Mouse (Mus musculus) forebrain, embryonic 15.5 days (tissue): ENCODE results near the gene Tiam1. TPM values are rescaled to one million over a fixed set of nuclear protein-coding genes. Genes with fewer than 3 reads are reported as not detected.
A peak's percentile ranks its signal among the peaks of the same experiment; 100 is the strongest.

Experiments
- ATAC-seq: fragments of 200-750 bp; cut with Nextera tagmentation; replicated peaks from 2 replicates; pipeline ENCODE4 v1.8.0; 2017; ENCODE audit warnings: mild to moderate bottlenecking, moderate TSS enrichment, moderate library complexity
- H3K27ac ChIP-seq: fragments of 300-500 bp; sonication (generic); replicated peaks from 2 replicates; pipeline ENCODE4 v1.5.1; 2015; ENCODE audit warnings: mild to moderate bottlenecking, inconsistent platforms
- H3K27me3 ChIP-seq: fragments of 300-500 bp; sonication (generic); 2 replicates; pipeline ENCODE4 v1.6.1; 2015; ENCODE audit warnings: inconsistent platforms
- H3K36me3 ChIP-seq: fragments of 300-500 bp; sonication (generic); 2 replicates; pipeline ENCODE4 v1.6.1; 2015; ENCODE audit warnings: mild to moderate bottlenecking, inconsistent platforms
- H3K4me1 ChIP-seq: fragments of 300-500 bp; sonication (generic); 2 replicates; pipeline ENCODE4 v1.6.1; 2015; ENCODE audit warnings: inconsistent platforms
- H3K4me2 ChIP-seq: fragments of 300-500 bp; sonication (generic); replicated peaks from 2 replicates; pipeline ENCODE4 v1.6.1; 2015; ENCODE audit warnings: mild to moderate bottlenecking, inconsistent platforms
- H3K4me3 ChIP-seq: fragments of 300-500 bp; sonication (generic); 2 replicates; pipeline ENCODE4 v1.5.1; 2015; ENCODE audit warnings: mild to moderate bottlenecking, inconsistent platforms
- H3K9ac ChIP-seq: fragments of 300-500 bp; sonication (generic); replicated peaks from 2 replicates; pipeline ENCODE4 v1.6.1; 2015; ENCODE audit warnings: mild to moderate bottlenecking, inconsistent platforms
- H3K9me3 ChIP-seq: fragments of 300-500 bp; sonication (generic); 2 replicates; pipeline ENCODE4 v1.6.1; 2016; ENCODE audit warnings: inconsistent platforms
- WGBS: fragments of 180-500 bp; shearing (Covaris S2); methylation state at CpG from one replicate; pipeline ENCODE4 v1.1.7; 2015; ENCODE audit warnings: mixed read lengths; 5-methylcytosine and 5-hydroxymethylcytosine counted together
- polyA plus RNA-seq: library from polyadenylated mRNA; unstranded; fragments of >200 nt; fragmentation: Nextera tagmentation; extraction: Ambion mirVana; gene quantifications from 2 replicates; pipeline ENCODE4 v1.2.1, GENCODE M21; 2015

The Tiam1 gene
- polyA plus RNA-seq, 1 experiment from 2014 or later, result 35.1 TPM

DNA sequence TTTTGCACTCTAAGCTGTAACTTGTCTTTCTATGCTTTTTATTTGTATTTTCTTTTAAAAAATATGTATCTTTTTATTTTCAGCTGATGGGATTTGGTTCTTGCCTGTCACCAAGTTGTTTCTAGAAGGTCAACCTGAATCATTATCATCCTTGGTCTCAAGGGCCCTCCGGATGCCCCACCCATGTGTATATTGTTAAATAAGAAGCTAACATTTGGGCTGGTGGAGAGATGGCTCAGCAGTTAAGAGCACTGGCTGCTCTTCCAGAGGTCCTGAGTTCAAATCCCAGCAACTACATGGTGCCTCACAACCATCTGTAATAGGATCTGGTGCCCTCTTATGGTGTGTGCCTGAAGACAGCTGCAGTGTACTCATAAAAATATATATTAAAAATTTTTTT is 27.1 kb upstream of the Tiam1 start:
- Histone ChIP-seq H3K36me3 (no peaks in the 10 kb centered on the region), H3K9me3 (no peaks in the 10 kb centered on the region), H3K9ac (no peak overlapping the region), H3K4me3 (no peak overlapping the region), H3K4me1 (0 out of 2 replicates have a peak, but pooled peaks cover 5% of the 10 kb centered on the region), H3K27me3 (no peaks in the 10 kb centered on the region), H3K27ac (no peak overlapping the region), H3K4me2 (no peak overlapping the region)
- WGBS, result 91% methylated on average over 1 of the region's 1 CpGs
- ATAC-seq, result no peak

GRCm38 (mm10) chr16:90169863-90170630 is 26.5 kb upstream of the Tiam1 start:
- WGBS, result 59% methylated on average over 13 of the region's 13 CpGs
- no peaks in the 10 kb centered on the region for H3K9me3 ChIP-seq
- H3K36me3 ChIP-seq, result no peaks in the 10 kb centered on the region
- H3K4me1 ChIP-seq, result 0 out of 2 replicates have a peak, but pooled peaks cover 5% of the 10 kb centered on the region
- no peaks in the 10 kb centered on the region for H3K27me3 ChIP-seq
- H3K27ac ChIP-seq, result no peak overlapping the region
- H3K4me3 ChIP-seq, result no peak overlapping the region
- no peak for ATAC-seq
- H3K4me2 ChIP-seq, result no peak overlapping the region
- H3K9ac ChIP-seq, result no peak overlapping the region

DNA sequence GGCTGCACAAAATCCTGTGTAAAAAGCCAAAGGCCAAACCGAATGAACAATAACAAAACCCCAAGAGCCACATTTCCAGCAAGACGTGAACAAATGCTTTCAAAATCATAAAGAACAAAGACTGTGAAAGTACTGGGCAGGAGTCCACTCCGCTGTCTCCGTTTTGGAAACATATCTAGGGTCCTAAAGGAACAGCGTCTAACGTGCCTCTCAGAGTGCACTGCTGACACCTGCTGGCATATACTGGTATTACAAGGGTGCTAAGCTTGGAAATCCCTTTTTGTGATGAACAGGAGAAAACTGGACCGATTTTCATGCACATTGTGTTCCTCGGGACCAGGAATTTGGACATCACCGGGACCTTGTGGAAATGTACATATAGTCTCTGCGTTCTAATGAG is 24.1 kb upstream of the Tiam1 start:
- ATAC-seq, result peak; percentile 40; the same call in 1 of the 2 replicates
- Histone ChIP-seq H3K4me2 (no peak overlapping the region), H3K9me3 (no peaks in the 10 kb centered on the region), H3K27me3 (no peaks in the 10 kb centered on the region), H3K27ac (no peak overlapping the region), H3K4me3 (no peak overlapping the region), H3K9ac (no peak overlapping the region), H3K4me1 (0 out of 2 replicates have a peak, but pooled peaks cover 5% of the 10 kb centered on the region), H3K36me3 (no peaks in the 10 kb centered on the region)
- WGBS, result 28% methylated on average over 10 of the region's 10 CpGs

GRCm38 (mm10) chr16:90165435-90165834 is 21.9 kb upstream of the Tiam1 start:
- Histone ChIP-seq H3K27ac (no peak overlapping the region), H3K9me3 (no peaks in the 10 kb centered on the region), H3K4me2 (no peak overlapping the region), H3K36me3 (no peaks in the 10 kb centered on the region), H3K4me1 (no peaks in the 10 kb centered on the region), H3K9ac (no peak overlapping the region), H3K27me3 (no peaks in the 10 kb centered on the region), H3K4me3 (no peak overlapping the region)
- 31% methylated on average over 2 of the region's 2 CpGs for WGBS
- no peak for ATAC-seq

DNA sequence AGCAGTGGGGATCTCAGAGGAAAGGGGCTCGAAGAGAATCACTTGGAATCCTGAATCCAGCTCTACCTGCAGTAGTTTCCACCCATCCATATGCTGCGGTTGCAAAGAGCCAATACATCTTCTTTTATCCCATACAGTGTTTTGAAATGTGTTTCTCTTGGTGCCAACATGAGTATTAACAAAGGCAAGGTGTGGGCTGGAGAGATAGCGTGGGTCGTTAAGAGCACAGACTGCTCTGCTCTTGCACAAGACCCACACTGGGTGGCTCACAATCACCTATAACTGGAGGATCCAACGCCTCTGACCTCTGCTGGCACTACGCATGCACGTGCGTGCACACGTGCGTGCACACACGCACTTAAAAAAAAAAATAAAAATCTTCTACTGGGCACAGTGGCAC is 21.4 kb upstream of the Tiam1 start:
- Histone ChIP-seq H3K9me3 (no peaks in the 10 kb centered on the region), H3K4me1 (no peaks in the 10 kb centered on the region), H3K4me2 (no peak overlapping the region), H3K4me3 (no peak overlapping the region), H3K27me3 (no peaks in the 10 kb centered on the region), H3K9ac (no peak overlapping the region), H3K36me3 (no peaks in the 10 kb centered on the region), H3K27ac (no peak overlapping the region)
- WGBS, result 92% methylated on average over 11 of the region's 11 CpGs
- ATAC-seq, result no peak

- Histone ChIP-seq H3K27me3 (no peaks in the 10 kb centered on the region), H3K4me1 (no peaks in the 10 kb centered on the region), H3K9ac (no peak overlapping the region), H3K27ac (no peak overlapping the region), H3K9me3 (no peaks in the 10 kb centered on the region), H3K4me2 (no peak overlapping the region), H3K4me3 (no peak overlapping the region), H3K36me3 (no peaks in the 10 kb centered on the region)
- WGBS, result 51% methylated on average over 7 of the region's 7 CpGs
- ATAC-seq, result no peak
These were observed 11.5 kb upstream of the Tiam1 start for GRCm38 (mm10) chr16:90155080-90155479.

- H3K4me2 ChIP-seq, result no peak overlapping the region
- no peaks in the 10 kb centered on the region for H3K9me3 ChIP-seq
- 84% methylated on average over 6 of the region's 6 CpGs for WGBS
- H3K4me1 ChIP-seq, result no peaks in the 10 kb centered on the region
- H3K36me3 ChIP-seq, result no peaks in the 10 kb centered on the region
- ATAC-seq, result no peak
- no peak overlapping the region for H3K27ac ChIP-seq
- H3K4me3 ChIP-seq, result no peak overlapping the region
- H3K9ac ChIP-seq, result no peak overlapping the region
- no peaks in the 10 kb centered on the region for H3K27me3 ChIP-seq
These were observed 7.3 kb upstream of the Tiam1 start for GRCm38 (mm10) chr16:90150820-90151219.

- no peak overlapping the region for H3K9ac ChIP-seq
- no peaks in the 10 kb centered on the region for H3K4me1 ChIP-seq
- H3K36me3 ChIP-seq, result no peaks in the 10 kb centered on the region
- ATAC-seq, result no peak
- no peaks in the 10 kb centered on the region for H3K27me3 ChIP-seq
- H3K27ac ChIP-seq, result no peak overlapping the region
- H3K4me2 ChIP-seq, result no peak overlapping the region
- H3K9me3 ChIP-seq, result no peaks in the 10 kb centered on the region
- no peak overlapping the region for H3K4me3 ChIP-seq
- 50% methylated on average over 7 of the region's 7 CpGs for WGBS
These were observed 6.6 kb upstream of the Tiam1 start for GRCm38 (mm10) chr16:90150126-90150525.

DNA sequence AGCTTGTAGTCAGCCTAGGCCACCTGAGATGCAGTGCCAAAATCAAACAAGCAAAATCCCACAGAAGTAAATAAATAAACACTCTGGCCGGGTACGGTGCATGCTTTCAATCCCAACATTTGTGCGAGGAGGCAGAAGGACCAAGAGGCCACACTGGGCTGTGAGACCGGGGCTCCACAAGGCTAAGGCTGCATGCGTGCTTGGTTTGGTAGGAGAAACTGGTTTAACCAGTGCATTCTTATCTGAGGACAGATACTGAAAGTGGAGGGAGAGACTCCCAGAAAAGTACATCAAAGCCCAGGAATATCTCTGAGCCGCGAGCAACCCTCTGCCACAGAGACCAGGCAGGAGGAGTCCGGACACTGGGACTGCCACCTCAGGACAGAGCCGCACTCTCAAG is 5.8 kb upstream of the Tiam1 start:
- H3K9ac ChIP-seq, result no peak overlapping the region
- H3K4me2 ChIP-seq, result no peak overlapping the region
- no peak for ATAC-seq
- H3K4me1 ChIP-seq, result peaks cover 6% of the 10 kb centered on the region
- H3K27ac ChIP-seq, result no peak overlapping the region
- H3K27me3 ChIP-seq, result no peaks in the 10 kb centered on the region
- no peaks in the 10 kb centered on the region for H3K9me3 ChIP-seq
- no peaks in the 10 kb centered on the region for H3K36me3 ChIP-seq
- 91% methylated on average over 9 of the region's 9 CpGs for WGBS
- H3K4me3 ChIP-seq, result no peak overlapping the region

DNA sequence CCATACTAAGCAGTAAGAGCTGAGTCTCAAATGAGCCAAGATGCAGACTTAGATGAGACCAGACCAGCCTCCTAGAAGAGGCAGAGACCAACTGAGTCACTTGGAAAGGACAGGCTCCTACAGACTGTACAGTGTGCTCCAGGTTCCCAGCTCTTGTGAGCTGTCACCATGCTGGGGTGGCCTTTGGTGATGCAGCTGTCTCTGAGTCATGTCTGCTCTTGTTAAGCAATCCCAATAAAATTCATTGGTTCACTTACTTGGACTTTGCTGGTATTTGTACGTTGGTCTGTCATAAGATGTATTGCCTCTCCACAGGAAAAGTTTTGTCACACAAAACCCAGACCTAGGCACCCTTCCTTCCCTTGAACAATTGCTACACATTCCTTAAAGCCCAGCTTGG is 1.7 kb upstream of the Tiam1 start:
- Histone ChIP-seq H3K4me1 (peaks cover 22% of the 10 kb centered on the region), H3K27ac (no peak overlapping the region), H3K9ac (no peak overlapping the region), H3K27me3 (no peaks in the 10 kb centered on the region), H3K4me3 (no peak overlapping the region), H3K4me2 (no peak overlapping the region), H3K36me3 (no peaks in the 10 kb centered on the region), H3K9me3 (no peaks in the 10 kb centered on the region)
- 93% methylated on average over 1 of the region's 1 CpGs for WGBS
- no peak for ATAC-seq

GRCm38 (mm10) chr16:90144541-90144940 is 972 bp upstream of the Tiam1 start:
- Histone ChIP-seq H3K9ac (peak overlapping the region; percentile 90), H3K9me3 (no peaks in the 10 kb centered on the region), H3K36me3 (no peaks in the 10 kb centered on the region), H3K4me2 (peak overlapping the region; percentile 81), H3K27me3 (no peaks in the 10 kb centered on the region), H3K27ac (peak overlapping the region; percentile 94), H3K4me3 (peak overlapping the region; percentile 67), H3K4me1 (peaks cover 24% of the 10 kb centered on the region)
- ATAC-seq, result no peak
- WGBS, result 5% methylated on average over 13 of the region's 13 CpGs

- no peaks in the 10 kb centered on the region for H3K27me3 ChIP-seq
- under 1% methylated on average over 21 of the region's 21 CpGs for WGBS
- peak; percentile 66; the same call in 1 of the 2 replicates for ATAC-seq
- peak overlapping the region; percentile 94 for H3K27ac ChIP-seq
- H3K4me2 ChIP-seq, result peak overlapping the region; percentile 81
- H3K4me3 ChIP-seq, result peak overlapping the region; percentile 67
- no peaks in the 10 kb centered on the region for H3K9me3 ChIP-seq
- no peaks in the 10 kb centered on the region for H3K36me3 ChIP-seq
- peak overlapping the region; percentile 90 for H3K9ac ChIP-seq
- H3K4me1 ChIP-seq, result peaks cover 24% of the 10 kb centered on the region
These were observed 181 bp downstream of the Tiam1 start for GRCm38 (mm10) chr16:90143416-90143759.
